In genomic region chr11:88158842-88159246, GRCm38 (mm10) we compare ENCODE assay signal across 9 mouse cellular contexts. TPM values are rescaled to one million over a fixed set of nuclear protein-coding genes. Genes with fewer than 3 reads are reported as not detected.
A peak's percentile ranks its signal among the peaks of the same experiment; 100 is the strongest.
DNase-seq lines count a peak whose midpoint lies in the region; ATAC-seq and TF ChIP-seq lines count a peak whose summit lies in the region.
"Had no signal": no experiment of that assay in that cellular context is flagged by ENCODE, and none has a peak within 500 bp of the region (broad histone marks: within the 10 kb centered on the region; RNA-seq: fewer than 3 reads in every experiment).

No protein-coding gene starts in this region.

- no peak for TF ChIP-seq POLR2A in brain, embryonic 14.5 days (IDR thresholded peaks at IDR 0.05; ENCODE audit: borderline replicate concordance, extremely low read depth, insufficient read depth, insufficient read length, poor library complexity, severe bottlenecking)

- no peak for ATAC-seq in kidney, embryonic 14.5 days (ENCODE audit: low FRiP score, low TSS enrichment)
- ATAC-seq in kidney, postnatal 0 days (replicated peaks; ENCODE audit: low FRiP score, low read depth): no peak
- no peak for ATAC-seq in erythroblast, adult 5-6 weeks (replicated peaks; ENCODE audit: low FRiP score, poor library complexity, severe bottlenecking)

- no peaks in the 10 kb centered on the region for H3K27me3 ChIP-seq in kidney, embryonic 14.5 days (ENCODE audit: control insufficient read depth, insufficient read depth, low read length)
- no peaks in the 10 kb centered on the region for H3K27me3 ChIP-seq in kidney, postnatal 0 days (ENCODE audit: insufficient read depth, low read length)

- DNase-seq in kidney, adult 18-20 months: peak; percentile 44
- peak; percentile 56 for DNase-seq in brain, embryonic 14.5 days (ENCODE audit: low read depth)
- DNase-seq in heart, adult 8-10 months (ENCODE audit: low spot score): peak; percentile 72
- DNase-seq in kidney, postnatal 0 days (ENCODE audit: low spot score): no peak
- peak; percentile 90 for DNase-seq in skeletal muscle tissue, adult 2 months (ENCODE audit: low read depth, low spot score)
- DNase-seq in frontal cortex, postnatal 36 days (ENCODE audit: low spot score in 2 of 2): no peak

- H3K4me2 ChIP-seq in kidney, embryonic 14.5 days (replicated peaks; ENCODE audit: low read depth, low read length): no peak overlapping the region
- H3K4me2 ChIP-seq in kidney, postnatal 0 days (ENCODE audit: low read length): no peak overlapping the region

- H3K27ac ChIP-seq in kidney, embryonic 14.5 days (ENCODE audit: low read depth, low read length): no peak overlapping the region
- H3K27ac ChIP-seq in kidney, postnatal 0 days: 0 out of 2 replicates have a peak overlapping the region, but pooled peaks have one; percentile 36

- H3K36me3 ChIP-seq in kidney, embryonic 14.5 days (ENCODE audit: control insufficient read depth, insufficient read depth, low read length): no peaks in the 10 kb centered on the region
- no peaks in the 10 kb centered on the region for H3K36me3 ChIP-seq in kidney, postnatal 0 days (ENCODE audit: insufficient read depth, low read length)

- peaks cover 37% of the 10 kb centered on the region for H3K4me1 ChIP-seq in kidney, embryonic 14.5 days (ENCODE audit: control insufficient read depth, insufficient read depth, low read length)
- peaks cover 44% of the 10 kb centered on the region for H3K4me1 ChIP-seq in kidney, postnatal 0 days (replicated peaks; ENCODE audit: insufficient read depth, low read length)

- 82% methylated on average over 5 of the region's 5 CpGs for WGBS in kidney, embryonic 14.5 days
- WGBS in kidney, postnatal 0 days: 72% methylated on average over 5 of the region's 5 CpGs

- H3K9me3 ChIP-seq in kidney, embryonic 14.5 days (ENCODE audit: control insufficient read depth, low read length): no peaks in the 10 kb centered on the region
- no peaks in the 10 kb centered on the region for H3K9me3 ChIP-seq in kidney, postnatal 0 days (replicated peaks; ENCODE audit: low read length)

- TF ChIP-seq CTCF in brain, embryonic 14.5 days (IDR thresholded peaks at IDR 0.05; ENCODE audit: borderline replicate concordance, extremely low read depth, insufficient read depth, insufficient read length): no peak
- no peak for TF ChIP-seq CTCF in kidney, postnatal 0 days (IDR thresholded peaks at IDR 0.05; ENCODE audit: low read depth)

- H3K9ac ChIP-seq in kidney, embryonic 14.5 days (ENCODE audit: low read depth, low read length): no peak overlapping the region
- no peak overlapping the region for H3K9ac ChIP-seq in kidney, postnatal 0 days (ENCODE audit: low read depth, low read length)

- H3K4me3 ChIP-seq in kidney, embryonic 14.5 days (ENCODE audit: low read length): no peak overlapping the region
- H3K4me3 ChIP-seq in kidney, postnatal 0 days (replicated peaks; ENCODE audit: low read depth, low read length): no peak overlapping the region
- H3K4me3 ChIP-seq: erythroblast, embryonic 14.5 days had no signal

RNA-seq across cellular contexts. Expression of gene Mrps23, which starts 45.3 kb away (rescaled TPM):
- 62.3 and 63.6 TPM in 2 replicates for polyA plus RNA-seq in kidney, embryonic 14.5 days (2014; fragmentation: Nextera tagmentation; extraction: Ambion mirVana)
- polyA plus RNA-seq in brain, embryonic 14.5 days (2012; rRNA removed): 74.9 and 79.0 TPM in 2 replicates
- total RNA-seq in heart, adult 8-10 months (2022): 100 to 1,000 TPM; 301 to 345 (median 322) TPM
- 76.3 and 77.7 TPM in 2 replicates for polyA plus RNA-seq in kidney, postnatal 0 days (2015; fragmentation: Nextera tagmentation; extraction: Ambion mirVana)
- 16.9 and 19.2 TPM in 2 replicates for total RNA-seq in erythroblast, adult 5-6 weeks (2015; ENCODE audit: low replicate concordance)
- 10.1 and 51.3 TPM in 2 replicates for total RNA-seq in erythroblast, adult 5-6 weeks (2017; ENCODE audit: low replicate concordance)

Comparison
In these comparisons a context has a peak if more than half of its experiments do, and no peak if none do; other contexts are left out.
1. DNase-seq: peak in kidney, adult 18-20 months (single experiment), brain, embryonic 14.5 days (single experiment), heart, adult 8-10 months (single experiment) and skeletal muscle tissue, adult 2 months (single experiment); none in kidney, postnatal 0 days (single experiment) and frontal cortex, postnatal 36 days (0 of 2).